Mouse (Mus musculus) mesoderm, embryonic 11.5 days (tissue): ENCODE data around the gene Agap2.
"Not testable (repeated sequence)": the region's sequence is repeated elsewhere in the genome, so short reads cannot be mapped to it uniquely, and the experiment has no call there.

Source experiments
- DNase-seq: peaks from one replicate; pipeline ENCODE4 v3.0.0-alpha.2; 2012; ENCODE audit warnings: low read depth, low spot score

Gene Agap2

DNA sequence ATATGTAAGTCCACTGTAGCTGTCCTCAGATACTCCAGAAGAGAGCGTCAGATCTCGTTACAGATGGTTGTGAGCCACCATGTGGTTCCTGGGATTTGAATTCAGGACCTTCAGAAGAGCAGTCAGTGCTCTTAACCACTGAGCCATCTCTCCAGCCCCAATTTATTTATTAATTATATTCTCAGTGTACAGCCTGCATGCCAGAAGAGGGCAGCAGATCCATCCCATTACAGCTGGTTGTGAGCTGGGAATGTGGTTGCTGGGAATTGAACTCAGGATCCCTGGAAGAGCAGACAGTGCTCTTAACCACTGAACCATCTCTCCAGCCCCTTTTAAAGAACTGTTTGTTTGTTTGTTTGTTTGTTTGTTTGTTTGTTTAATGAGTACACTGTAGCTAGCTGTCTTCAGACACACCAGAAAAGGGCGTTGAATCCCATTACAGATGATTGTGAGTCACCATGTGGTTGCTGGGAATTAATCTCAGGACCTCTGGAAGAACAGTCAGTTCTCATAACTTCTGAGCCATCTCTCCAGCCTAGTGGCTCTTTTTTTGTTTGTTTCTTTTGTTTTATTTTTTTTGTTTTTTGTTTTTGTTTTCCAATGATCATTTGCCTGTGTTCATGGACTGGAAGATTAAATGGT is 59.4 kb downstream of the Agap2 start:
- DNase-seq = not testable (repeated sequence)

DNA sequence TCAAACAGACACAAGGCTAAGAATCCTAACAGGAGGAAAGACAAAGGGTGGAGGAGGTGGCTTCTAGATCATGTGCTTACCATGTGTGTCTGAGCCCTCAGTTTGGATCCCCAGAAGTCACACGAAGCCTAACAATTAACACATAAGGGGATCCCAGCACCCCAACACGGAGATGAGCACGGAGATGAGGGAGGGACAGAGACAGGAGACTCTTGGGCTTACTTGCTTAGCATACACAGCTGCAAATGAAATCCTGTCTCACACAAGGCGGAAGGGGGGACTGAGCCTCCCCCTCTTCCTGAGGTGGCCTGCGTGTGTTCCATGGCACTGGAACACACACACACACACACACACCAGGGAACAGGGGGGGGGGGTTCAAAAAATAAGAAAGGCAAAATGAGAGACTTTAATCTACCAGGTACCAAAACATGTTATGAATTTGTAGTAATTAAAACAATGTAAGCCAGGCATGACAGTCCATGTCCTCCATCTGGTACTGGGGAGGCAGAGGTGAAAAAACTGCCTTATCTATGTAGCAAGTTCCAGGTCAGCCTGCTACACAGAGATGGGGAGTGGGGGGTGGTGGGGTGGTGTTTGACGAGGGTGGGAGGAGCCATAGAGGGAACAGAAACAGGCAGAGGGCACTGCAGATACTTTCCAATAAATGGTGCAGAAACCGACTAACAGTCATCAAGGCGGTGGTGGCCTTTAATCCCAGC is 60.2 kb downstream of the Agap2 start:
- no peak for DNase-seq

DNA sequence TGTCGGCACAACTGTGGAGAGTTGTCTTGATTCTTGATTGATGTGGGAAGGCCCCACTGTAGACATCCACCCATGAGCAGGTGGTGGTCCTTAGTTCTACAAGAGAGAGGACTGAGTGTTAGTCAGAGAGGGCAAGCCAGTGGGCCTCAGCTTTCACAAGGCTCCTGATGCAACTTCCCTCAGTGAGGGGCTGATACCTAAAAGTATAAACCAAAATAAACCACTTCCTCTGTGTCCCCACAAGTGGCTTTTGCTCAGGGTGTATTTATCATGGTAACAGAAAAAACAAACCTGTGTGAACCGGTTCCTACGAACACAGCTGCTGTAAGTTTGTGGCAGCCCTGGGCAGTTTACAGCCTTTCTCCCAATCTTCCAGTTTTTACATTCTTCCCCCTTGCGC is 61.4 kb downstream of the Agap2 start:
- no peak for DNase-seq

DNA sequence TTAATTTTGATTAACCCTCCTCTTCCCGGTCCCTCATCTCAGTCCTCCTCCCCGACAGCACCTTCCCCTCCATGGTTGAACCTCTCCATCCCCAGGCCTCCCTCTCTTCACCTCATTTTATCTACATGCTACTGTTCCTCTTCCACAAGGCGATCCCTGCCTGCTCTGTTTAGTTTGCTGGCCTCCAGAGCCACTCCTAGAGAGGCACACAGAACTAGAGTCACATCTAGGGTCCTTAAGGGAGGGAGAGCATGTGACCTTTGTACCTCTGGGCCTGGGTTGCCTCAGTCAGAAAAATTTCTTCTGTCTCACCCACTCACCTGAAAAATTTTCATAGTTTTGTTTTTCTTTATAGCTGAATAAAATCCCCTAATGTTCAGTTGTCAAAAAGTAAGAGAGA is 62.8 kb downstream of the Agap2 start:
- no peak for DNase-seq

DNA sequence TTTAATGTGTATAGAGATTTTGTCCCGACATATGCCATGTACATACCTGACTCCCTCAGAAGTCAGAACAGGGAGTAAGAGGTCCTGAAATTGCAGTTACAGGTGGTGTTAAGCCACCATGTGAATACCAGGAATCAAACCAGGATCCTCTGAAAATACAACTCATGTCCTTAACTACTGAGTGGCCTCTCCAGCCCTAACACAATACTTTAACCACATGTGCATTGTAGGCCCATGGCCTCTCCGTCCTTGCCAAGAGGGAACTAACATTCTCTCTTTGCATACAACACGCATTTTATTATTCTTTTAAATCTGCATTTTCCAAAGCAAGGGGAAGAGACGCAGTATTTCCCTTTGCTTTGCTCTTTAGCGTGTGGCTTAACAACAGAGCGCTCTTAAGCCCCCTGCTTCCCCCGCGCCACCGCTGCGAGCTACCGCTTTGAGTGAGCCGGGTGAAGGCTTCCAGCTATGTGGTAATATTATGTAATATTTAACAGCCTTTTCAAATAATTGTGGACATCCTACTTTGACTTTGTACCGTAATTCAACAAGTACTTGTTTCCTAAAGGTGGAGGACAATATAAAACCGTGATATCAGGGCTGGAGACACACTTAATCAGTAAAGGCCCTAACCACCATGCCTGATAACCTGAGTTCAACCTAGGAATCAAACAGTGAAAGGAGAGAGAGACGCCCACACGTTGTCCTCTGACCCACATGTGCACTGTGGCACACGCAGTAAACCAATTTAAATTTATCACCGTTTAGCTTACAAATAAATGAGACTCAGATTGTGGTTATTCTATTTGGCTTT is 63.5 kb downstream of the Agap2 start:
- DNase-seq = no peak

DNA sequence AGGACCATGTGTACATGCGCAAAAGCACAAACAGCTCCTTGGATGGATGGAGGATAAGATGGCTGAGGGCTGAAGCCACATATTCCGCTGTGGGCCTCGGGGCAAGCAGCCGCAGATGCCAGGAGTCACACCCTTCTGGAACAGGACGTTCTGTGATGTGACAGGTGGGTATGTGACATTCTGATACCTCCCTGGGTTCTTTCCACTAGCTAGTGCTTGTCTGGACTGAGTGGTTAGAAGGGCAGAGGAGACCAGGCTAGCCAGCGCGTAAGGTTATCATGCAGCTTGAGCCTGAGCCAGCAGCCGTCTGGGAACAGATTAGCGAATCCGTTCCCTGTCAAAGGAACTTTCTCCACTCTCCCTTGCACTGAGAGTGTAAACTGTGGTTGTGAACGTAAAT is 65.9 kb downstream of the Agap2 start:
- no peak for DNase-seq

DNA sequence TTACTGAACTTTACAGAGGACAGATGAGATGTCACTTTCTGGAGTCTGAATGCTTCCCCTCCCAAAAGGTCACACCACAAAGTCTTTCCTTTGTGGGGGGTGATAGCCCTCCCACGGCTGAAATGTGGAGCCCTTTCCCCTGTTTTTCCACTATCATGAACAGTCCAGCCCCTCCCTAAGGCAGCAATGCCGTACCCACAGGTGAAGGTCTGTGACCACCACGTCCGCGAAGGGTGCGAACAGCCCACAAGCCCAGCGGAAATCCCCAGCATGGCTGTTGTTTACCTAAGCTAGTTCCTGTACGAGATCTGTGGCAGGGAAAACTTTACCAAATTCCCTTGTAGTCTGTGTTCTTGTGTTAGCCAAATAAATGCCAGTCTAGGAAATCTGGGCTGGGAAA is 66.4 kb downstream of the Agap2 start:
- no peak for DNase-seq
